Mouse (Mus musculus) 3T3-L1 (cell line): ENCODE measurements around the gene Kcnab2.

Experiments
- DNase-seq: peaks from one replicate; pipeline ENCODE4 v3.0.0-alpha.2; 2015; ENCODE audit warnings: low read depth, low spot score

Gene Kcnab2

DNA sequence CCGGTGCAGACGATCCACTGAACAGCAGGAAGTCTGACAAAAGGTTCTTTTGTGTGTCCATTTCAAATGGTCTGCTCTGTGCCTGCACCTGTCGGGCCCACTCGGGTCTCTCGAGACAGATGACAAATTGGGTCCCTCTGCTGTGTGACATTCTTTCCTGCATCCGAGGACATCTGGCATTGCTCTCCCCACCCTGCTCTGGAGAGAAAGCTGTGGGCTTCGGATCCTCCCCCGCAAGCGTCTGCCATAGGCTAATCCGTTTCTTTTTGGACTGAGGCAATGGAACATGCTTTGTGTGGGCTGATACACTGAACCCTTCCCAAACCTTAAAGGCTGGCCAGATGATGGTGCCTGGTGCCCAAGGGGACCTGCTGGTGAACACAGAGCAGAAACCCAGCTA, 24.6 kb downstream of the Kcnab2 start:
- DNase-seq = no peak

GRCm38 (mm10) chr4:152451371-152451770, 26.3 kb downstream of the Kcnab2 start:
- DNase-seq = no peak

DNA sequence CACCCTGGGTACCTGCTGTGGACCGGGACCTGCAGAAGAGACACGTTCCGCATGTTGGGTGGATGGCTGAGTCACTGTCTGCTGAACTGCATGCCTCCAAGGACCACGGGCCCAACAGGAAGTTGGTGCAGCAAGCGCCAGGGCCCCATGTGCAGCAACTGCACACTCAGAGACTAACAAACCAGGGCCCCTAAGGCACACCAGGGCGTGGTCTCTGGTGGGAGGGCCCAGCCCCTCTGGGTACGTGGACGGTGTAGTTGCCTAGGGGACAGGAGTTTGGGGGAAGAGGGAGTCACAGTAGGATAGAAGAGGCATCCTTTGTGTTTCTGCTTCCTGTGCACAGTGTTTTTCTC, 29.0 kb downstream of the Kcnab2 start:
- DNase-seq = peak; percentile 43

- DNase-seq = no peak
Observed at GRCm38 (mm10) chr4:152447731-152448665, 29.7 kb downstream of the Kcnab2 start.

DNA sequence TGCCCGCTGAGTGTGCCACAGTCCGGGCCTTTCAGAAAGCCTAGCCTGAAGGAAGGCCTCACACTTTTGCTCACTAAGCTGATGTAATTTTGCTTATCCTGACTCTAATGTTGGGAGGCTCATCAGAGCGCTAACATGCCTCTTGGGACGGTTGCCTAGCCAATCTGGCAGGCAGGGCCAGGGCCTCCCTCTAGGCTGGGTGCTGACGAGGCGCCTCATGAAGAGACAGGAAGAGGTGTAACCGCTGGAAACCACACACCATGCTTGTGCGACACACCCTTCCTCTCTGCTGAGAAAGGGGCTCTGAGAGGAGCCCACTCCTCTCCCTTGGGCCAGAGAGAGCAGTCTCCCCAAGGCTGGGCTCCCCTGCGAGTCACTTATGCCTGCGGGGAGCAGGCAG, 31.5 kb downstream of the Kcnab2 start:
- peak; percentile 45 for DNase-seq

DNA sequence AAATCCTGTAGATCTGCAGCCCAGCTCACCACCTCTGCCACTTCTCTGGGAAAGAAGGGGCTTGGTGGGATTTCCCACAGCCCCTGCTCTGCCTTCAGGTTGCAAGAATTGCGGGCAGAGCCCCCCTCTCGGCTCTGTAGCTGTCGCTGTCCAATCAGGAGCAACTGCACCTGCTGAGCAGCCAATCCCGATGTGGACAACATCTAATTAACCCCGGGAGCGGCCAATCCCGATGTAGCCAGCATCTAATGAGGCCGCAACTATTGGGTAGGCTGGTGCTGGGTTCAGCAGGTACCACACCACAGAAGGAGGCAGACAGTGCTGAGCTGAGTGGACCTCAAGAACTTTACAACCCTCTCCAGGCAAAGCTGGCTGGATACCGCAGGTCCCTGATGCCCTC, 36.1 kb downstream of the Kcnab2 start:
- DNase-seq = no peak

GRCm38 (mm10) chr4:152440882-152441281, 36.8 kb downstream of the Kcnab2 start:
- DNase-seq = peak; percentile 20

GRCm38 (mm10) chr4:152435255-152435654, 42.4 kb downstream of the Kcnab2 start:
- peak; percentile 71 for DNase-seq

DNA sequence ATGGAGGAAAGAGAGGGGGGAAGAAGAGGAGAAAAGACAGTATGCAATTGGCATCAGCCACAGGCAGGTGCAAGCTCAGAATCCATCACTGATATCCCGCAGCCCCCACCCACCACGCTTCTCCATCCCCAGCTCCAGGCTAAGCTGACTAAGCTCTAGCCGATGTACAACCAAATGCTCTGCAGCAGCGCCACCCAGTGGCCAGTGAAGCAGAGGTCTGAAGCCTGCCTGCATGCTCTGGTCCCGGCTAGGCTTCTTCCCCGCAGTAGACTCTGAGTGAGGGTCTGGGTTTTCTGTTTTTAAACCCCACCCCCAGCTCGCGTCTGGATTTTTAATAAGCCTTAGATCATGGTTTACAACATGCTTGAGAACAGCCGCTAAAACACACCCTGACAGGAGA, 42.8 kb downstream of the Kcnab2 start:
- DNase-seq = peak; percentile 93

- DNase-seq = peak; percentile 70
Observed at GRCm38 (mm10) chr4:152432308-152432707, 45.4 kb downstream of the Kcnab2 start.

GRCm38 (mm10) chr4:152428259-152428658, 49.4 kb downstream of the Kcnab2 start:
- DNase-seq = no peak

GRCm38 (mm10) chr4:152424922-152425321, 52.7 kb downstream of the Kcnab2 start:
- peak; percentile 63 for DNase-seq

- peak; percentile 66 for DNase-seq
Observed at GRCm38 (mm10) chr4:152424341-152424740, 53.3 kb downstream of the Kcnab2 start.

DNA sequence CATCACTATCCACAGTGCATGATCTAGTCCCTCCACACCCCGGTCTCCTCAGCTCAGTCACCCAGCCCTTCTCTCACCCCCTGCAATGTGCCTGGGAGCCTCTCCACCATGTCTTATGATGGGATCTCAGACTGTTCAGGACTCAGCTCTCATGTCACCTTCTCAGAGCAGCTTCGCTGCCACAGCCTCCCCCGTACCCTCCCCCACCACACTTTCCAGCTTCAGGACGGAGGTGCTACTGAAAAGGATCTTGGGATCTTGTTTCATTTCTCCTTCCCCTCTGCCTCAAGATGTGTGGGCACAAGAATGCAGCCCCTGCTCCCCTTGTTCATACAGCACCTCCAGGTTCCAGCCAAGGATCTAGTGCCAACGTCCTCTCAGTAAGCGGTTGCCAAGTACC, 54.1 kb downstream of the Kcnab2 start:
- no peak for DNase-seq

GRCm38 (mm10) chr4:152418229-152419060, 59.2 kb downstream of the Kcnab2 start:
- no peak for DNase-seq

GRCm38 (mm10) chr4:152412524-152413080, 65.1 kb downstream of the Kcnab2 start:
- DNase-seq = peak; percentile 59

- peak; percentile 76 for DNase-seq
Observed at GRCm38 (mm10) chr4:152410961-152411360, 66.7 kb downstream of the Kcnab2 start.

DNA sequence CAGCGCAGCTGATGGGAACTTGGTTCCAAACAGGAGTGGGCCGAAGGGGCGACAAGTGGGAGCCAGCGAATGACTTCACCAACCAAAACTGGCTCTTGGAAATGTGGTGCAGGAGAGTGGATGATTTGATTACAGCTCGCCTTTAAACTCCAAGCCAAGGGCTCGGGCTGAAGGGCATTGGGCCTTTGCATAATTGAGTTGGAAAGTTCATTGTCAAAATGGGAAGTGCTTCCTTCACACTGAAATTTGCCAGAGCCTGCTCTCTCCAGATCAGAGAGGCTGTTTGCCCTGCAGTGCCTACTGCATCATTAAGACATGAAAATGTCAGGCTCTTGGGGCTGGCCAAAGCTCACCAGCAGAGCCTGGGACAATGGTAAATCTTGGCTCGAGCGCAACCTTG, 71.1 kb downstream of the Kcnab2 start:
- no peak for DNase-seq

DNA sequence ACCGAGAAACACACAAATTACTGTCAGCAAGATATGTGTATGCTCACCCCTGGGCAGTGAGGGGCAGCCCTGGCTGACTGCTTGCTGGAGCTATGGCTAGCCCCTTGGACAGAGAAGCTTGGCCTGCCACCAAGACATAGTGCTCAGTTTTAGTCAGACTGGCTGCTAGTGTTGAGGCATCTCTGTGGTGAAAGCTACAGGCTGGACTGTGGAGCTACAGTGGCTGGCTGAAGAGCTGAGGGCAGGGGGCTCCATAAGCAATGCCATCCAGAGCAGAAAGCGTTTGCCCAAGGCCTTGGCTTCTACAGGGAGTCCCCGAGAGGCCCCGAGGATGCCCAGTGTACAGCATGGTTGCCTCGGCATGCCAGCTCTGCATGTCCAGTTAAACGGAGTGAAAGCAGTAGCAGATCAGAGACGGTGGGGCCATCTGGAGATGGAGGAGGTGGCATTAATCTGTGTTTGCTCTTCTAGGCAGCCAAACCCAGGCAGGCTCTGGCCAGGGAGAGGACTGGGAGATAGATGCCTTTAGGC, 71.9 kb downstream of the Kcnab2 start:
- no peak for DNase-seq

GRCm38 (mm10) chr4:152405143-152405542, 72.5 kb downstream of the Kcnab2 start:
- no peak for DNase-seq

GRCm38 (mm10) chr4:152398926-152399325, 78.7 kb downstream of the Kcnab2 start:
- no peak for DNase-seq

DNA sequence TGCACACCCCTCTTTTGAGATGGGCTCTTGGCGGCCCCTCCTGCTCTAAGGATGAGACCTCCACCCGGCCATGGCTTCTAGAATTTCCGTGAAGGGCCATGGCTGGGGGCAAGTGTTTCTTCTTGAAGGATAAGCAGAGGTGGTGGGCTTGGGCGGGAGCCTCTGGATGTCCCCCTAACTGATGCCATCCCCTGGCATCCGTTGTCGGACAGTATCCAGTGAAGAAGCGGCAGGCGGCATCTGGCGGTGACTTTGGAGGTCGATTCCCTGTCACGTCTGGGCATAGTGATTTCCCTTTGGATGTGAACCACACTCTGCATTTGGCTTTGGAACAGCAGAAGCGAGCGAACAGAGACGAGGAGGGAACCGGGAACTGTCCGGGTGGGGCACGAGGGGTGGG, 85.0 kb downstream of the Kcnab2 start:
- no peak for DNase-seq
